Mouse (Mus musculus) stomach, embryonic 15.5 days (tissue): ENCODE measurements around the gene Slc35c2. TPM values are rescaled to one million over a fixed set of nuclear protein-coding genes. Genes with fewer than 3 reads are reported as not detected.
A peak's percentile ranks its signal among the peaks of the same experiment; 100 is the strongest.

ENCODE experiments used
- ATAC-seq: fragments of 200-750 bp; cut with Nextera tagmentation; 2 replicates; pipeline ENCODE4 v1.8.0; 2017; ENCODE audit warnings: low read depth, moderate number of reproducible peaks, moderate TSS enrichment; ENCODE audit not compliant: insufficient read depth, low FRiP score
- H3K27ac ChIP-seq: fragments of 300-500 bp; sonication (generic); 2 replicates; pipeline ENCODE4 v1.5.1; 2015; ENCODE audit warnings: mild to moderate bottlenecking, inconsistent platforms
- H3K27me3 ChIP-seq: fragments of 300-500 bp; sonication (generic); replicated peaks from 2 replicates; pipeline ENCODE4 v1.6.1; 2015; ENCODE audit warnings: inconsistent platforms
- H3K36me3 ChIP-seq: fragments of 300-500 bp; sonication (generic); 2 replicates; pipeline ENCODE4 v1.6.1; 2015; ENCODE audit warnings: inconsistent platforms
- H3K4me1 ChIP-seq: fragments of 300-500 bp; sonication (generic); 2 replicates; pipeline ENCODE4 v1.6.1; 2015; ENCODE audit warnings: inconsistent platforms
- H3K4me2 ChIP-seq: fragments of 300-500 bp; sonication (generic); 2 replicates; pipeline ENCODE4 v1.6.1; 2015; ENCODE audit warnings: mild to moderate bottlenecking, inconsistent platforms
- H3K4me3 ChIP-seq: fragments of 300-500 bp; sonication (generic); replicated peaks from 2 replicates; pipeline ENCODE4 v1.5.1; 2015; ENCODE audit warnings: inconsistent platforms
- H3K9ac ChIP-seq: fragments of 300-500 bp; sonication (generic); 2 replicates; pipeline ENCODE4 v1.6.1; 2015; ENCODE audit warnings: inconsistent platforms
- H3K9me3 ChIP-seq: fragments of 300-500 bp; sonication (generic); 2 replicates; pipeline ENCODE4 v1.6.1; 2016; ENCODE audit warnings: inconsistent platforms
- WGBS: fragments of 180-500 bp; shearing (Covaris S2); methylation state at CpG from one replicate; pipeline ENCODE4 v1.1.7; 2015; 5-methylcytosine and 5-hydroxymethylcytosine counted together
- polyA plus RNA-seq: library from polyadenylated mRNA; unstranded; fragments of >200 nt; fragmentation: Nextera tagmentation; extraction: Ambion mirVana; gene quantifications from 2 replicates; pipeline ENCODE4 v1.2.1, GENCODE M21; 2015

Gene Slc35c2
- polyA plus RNA-seq, 1 experiment from 2014 or later: 60.5 TPM

GRCm38 (mm10) chr2:165252381-165252780 is 35.3 kb downstream of the Slc35c2 start:
- ATAC-seq: no peak
- Histone ChIP-seq H3K27me3 (peaks cover 35% of the 10 kb centered on the region), H3K4me2 (no peak overlapping the region), H3K27ac (no peak overlapping the region), H3K4me1 (no peaks in the 10 kb centered on the region), H3K4me3 (no peak overlapping the region), H3K9me3 (no peaks in the 10 kb centered on the region), H3K36me3 (no peaks in the 10 kb centered on the region), H3K9ac (no peak overlapping the region)
- WGBS: 76% methylated on average over 8 of the region's 8 CpGs

GRCm38 (mm10) chr2:165250903-165251302 is 36.8 kb downstream of the Slc35c2 start:
- Histone ChIP-seq H3K4me3 (no peak overlapping the region), H3K36me3 (no peaks in the 10 kb centered on the region), H3K9ac (no peak overlapping the region), H3K27ac (no peak overlapping the region), H3K4me1 (no peaks in the 10 kb centered on the region), H3K27me3 (peaks cover 40% of the 10 kb centered on the region), H3K9me3 (no peaks in the 10 kb centered on the region), H3K4me2 (no peak overlapping the region)
- ATAC-seq: no peak
- WGBS: 32% methylated on average over 1 of the region's 1 CpGs

- Histone ChIP-seq H3K27ac (no peak overlapping the region), H3K9me3 (no peaks in the 10 kb centered on the region), H3K27me3 (peaks cover 42% of the 10 kb centered on the region), H3K36me3 (no peaks in the 10 kb centered on the region), H3K4me3 (no peak overlapping the region), H3K4me1 (no peaks in the 10 kb centered on the region), H3K9ac (no peak overlapping the region), H3K4me2 (no peak overlapping the region)
- ATAC-seq: no peak
- WGBS: 19% methylated on average over 3 of the region's 3 CpGs
Measured at GRCm38 (mm10) chr2:165248967-165249366, 38.7 kb downstream of the Slc35c2 start.

- no peaks in the 10 kb centered on the region for H3K9me3 ChIP-seq
- H3K27ac ChIP-seq: no peak overlapping the region
- H3K27me3 ChIP-seq: peaks cover 52% of the 10 kb centered on the region
- no peak overlapping the region for H3K4me3 ChIP-seq
- H3K9ac ChIP-seq: no peak overlapping the region
- no peaks in the 10 kb centered on the region for H3K36me3 ChIP-seq
- ATAC-seq: no peak
- no peak overlapping the region for H3K4me2 ChIP-seq
- 19% methylated on average over 11 of the region's 11 CpGs for WGBS
- H3K4me1 ChIP-seq: no peaks in the 10 kb centered on the region
Measured at GRCm38 (mm10) chr2:165246349-165246748, 41.3 kb downstream of the Slc35c2 start.

- Histone ChIP-seq H3K9ac (no peak overlapping the region), H3K4me1 (no peaks in the 10 kb centered on the region), H3K4me2 (no peak overlapping the region), H3K27ac (no peak overlapping the region), H3K36me3 (no peaks in the 10 kb centered on the region), H3K27me3 (peaks cover 83% of the 10 kb centered on the region), H3K9me3 (no peaks in the 10 kb centered on the region), H3K4me3 (no peak overlapping the region)
- 7% methylated on average over 11 of the region's 11 CpGs for WGBS
- no peak for ATAC-seq
Measured at GRCm38 (mm10) chr2:165243122-165243720, 44.4 kb downstream of the Slc35c2 start.

- ATAC-seq: no peak
- no peak overlapping the region for H3K4me2 ChIP-seq
- H3K4me3 ChIP-seq: no peak overlapping the region
- H3K27ac ChIP-seq: no peak overlapping the region
- no peaks in the 10 kb centered on the region for H3K36me3 ChIP-seq
- no peaks in the 10 kb centered on the region for H3K9me3 ChIP-seq
- WGBS: 2% methylated on average over 13 of the region's 13 CpGs
- H3K4me1 ChIP-seq: no peaks in the 10 kb centered on the region
- H3K9ac ChIP-seq: no peak overlapping the region
- H3K27me3 ChIP-seq: peaks cover 87% of the 10 kb centered on the region
Measured at GRCm38 (mm10) chr2:165242575-165242974, 45.1 kb downstream of the Slc35c2 start.

GRCm38 (mm10) chr2:165241786-165242185 is 45.9 kb downstream of the Slc35c2 start:
- Histone ChIP-seq H3K4me3 (no peak overlapping the region), H3K36me3 (no peaks in the 10 kb centered on the region), H3K27ac (no peak overlapping the region), H3K4me2 (no peak overlapping the region), H3K27me3 (peaks cover 85% of the 10 kb centered on the region), H3K4me1 (no peaks in the 10 kb centered on the region), H3K9me3 (no peaks in the 10 kb centered on the region), H3K9ac (no peak overlapping the region)
- WGBS: 48% methylated on average over 7 of the region's 7 CpGs
- ATAC-seq: no peak

GRCm38 (mm10) chr2:165240371-165240770 is 47.3 kb downstream of the Slc35c2 start:
- no peak overlapping the region for H3K27ac ChIP-seq
- 27% methylated on average over 8 of the region's 8 CpGs for WGBS
- H3K4me2 ChIP-seq: no peak overlapping the region
- no peaks in the 10 kb centered on the region for H3K9me3 ChIP-seq
- H3K9ac ChIP-seq: no peak overlapping the region
- peaks cover 89% of the 10 kb centered on the region for H3K27me3 ChIP-seq
- no peak for ATAC-seq
- no peak overlapping the region for H3K4me3 ChIP-seq
- no peaks in the 10 kb centered on the region for H3K36me3 ChIP-seq
- no peaks in the 10 kb centered on the region for H3K4me1 ChIP-seq

GRCm38 (mm10) chr2:165239533-165240144 is 48.0 kb downstream of the Slc35c2 start:
- H3K27ac ChIP-seq: no peak overlapping the region
- WGBS: 10% methylated on average over 15 of the region's 15 CpGs
- peaks cover 92% of the 10 kb centered on the region for H3K27me3 ChIP-seq
- H3K4me1 ChIP-seq: no peaks in the 10 kb centered on the region; the same call in 1 of the 2 replicates
- no peak overlapping the region for H3K9ac ChIP-seq
- H3K9me3 ChIP-seq: no peaks in the 10 kb centered on the region
- no peak for ATAC-seq
- H3K4me3 ChIP-seq: no peak overlapping the region
- H3K4me2 ChIP-seq: no peak overlapping the region
- no peaks in the 10 kb centered on the region for H3K36me3 ChIP-seq

GRCm38 (mm10) chr2:165238416-165239145 is 49.1 kb downstream of the Slc35c2 start:
- Histone ChIP-seq H3K4me1 (peaks cover 9% of the 10 kb centered on the region), H3K4me3 (no peak overlapping the region), H3K36me3 (no peaks in the 10 kb centered on the region), H3K9ac (no peak overlapping the region), H3K27ac (no peak overlapping the region), H3K27me3 (peaks cover 96% of the 10 kb centered on the region), H3K4me2 (no peak overlapping the region), H3K9me3 (no peaks in the 10 kb centered on the region)
- no peak for ATAC-seq
- WGBS: 10% methylated on average over 12 of the region's 12 CpGs

GRCm38 (mm10) chr2:165234613-165235291 is 52.9 kb downstream of the Slc35c2 start, which contains the start of gene Cdh22:
Cdh22 (minus strand) TSS chr2:165234853.
- peak within 1 kb of the TSS; percentile 96 for H3K4me2 ChIP-seq
- peak within 1 kb of the TSS; percentile 53 for H3K4me3 ChIP-seq
- peaks cover 14% of the 10 kb centered on the region for H3K4me1 ChIP-seq
- no peak within 1 kb of the TSS for H3K27ac ChIP-seq
- no peaks in the 10 kb centered on the region for H3K36me3 ChIP-seq
- peaks cover 95% of the 10 kb centered on the region for H3K27me3 ChIP-seq
- peak; percentile 61; the same call in 1 of the 2 replicates for ATAC-seq
- H3K9me3 ChIP-seq: no peaks in the 10 kb centered on the region
- WGBS: under 1% methylated on average over 52 of the region's 60 CpGs
- H3K9ac ChIP-seq: peak within 1 kb of the TSS; percentile 39; the same call in 1 of the 2 replicates

- H3K4me3 ChIP-seq: peak overlapping the region; percentile 53
- WGBS: under 1% methylated on average over 37 of the region's 41 CpGs
- H3K9me3 ChIP-seq: no peaks in the 10 kb centered on the region
- H3K4me2 ChIP-seq: peak overlapping the region; percentile 96
- peak overlapping the region; percentile 39; the same call in 1 of the 2 replicates for H3K9ac ChIP-seq
- H3K4me1 ChIP-seq: peaks cover 14% of the 10 kb centered on the region
- ATAC-seq: no peak
- peaks cover 93% of the 10 kb centered on the region for H3K27me3 ChIP-seq
- H3K36me3 ChIP-seq: no peaks in the 10 kb centered on the region
- no peak overlapping the region for H3K27ac ChIP-seq
Measured at GRCm38 (mm10) chr2:165234291-165234612, 53.4 kb downstream of the Slc35c2 start.
